Mouse (Mus musculus): ENCODE results near the gene Camk1d. TPM values are rescaled to one million over a fixed set of nuclear protein-coding genes. Genes with fewer than 3 reads are reported as not detected.
"Not testable (repeated sequence)": the region's sequence is repeated elsewhere in the genome, so short reads cannot be mapped to it uniquely, and the experiment has no call there.

The Camk1d gene
- polyA plus RNA-seq, 1 experiment from 2014 or later, result 3.1 TPM

DNA sequence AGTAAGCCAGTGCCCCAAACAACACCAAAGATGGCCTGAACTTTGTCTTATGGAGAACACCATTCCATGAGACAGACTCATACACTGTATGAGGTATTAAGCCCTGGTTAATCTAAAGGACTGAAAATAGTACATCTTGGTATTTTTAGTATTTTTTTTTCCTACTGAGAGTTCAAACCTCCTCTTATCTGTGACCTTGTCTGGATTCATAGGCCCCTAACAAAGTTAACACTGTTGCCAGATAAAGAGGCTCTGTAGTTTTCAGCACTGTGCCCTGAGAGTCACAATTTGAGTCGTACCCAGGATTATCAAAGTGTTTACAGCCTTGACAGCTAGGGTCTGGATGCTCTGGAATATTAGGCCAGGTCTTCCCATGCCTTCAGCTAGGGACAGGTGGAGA, 102.7 kb downstream of the Camk1d start:
- Histone ChIP-seq H3K27me3 (replicated peaks) (no peaks in the 10 kb centered on the region), H3K36me3 (no peaks in the 10 kb centered on the region), H3K27ac (ENCODE audit: poor library complexity, severe bottlenecking) (peak overlapping the region; percentile 79), H3K4me1 (replicated peaks) (peaks cover 42% of the 10 kb centered on the region), H3K4me3 (no peak overlapping the region), H3K9ac (no peak overlapping the region), H3K9me3 (replicated peaks) (no peaks in the 10 kb centered on the region), H3K4me2 (no peak overlapping the region)
- 5% methylated on average over 1 of the region's 1 CpGs for WGBS
- no peak for ATAC-seq (ENCODE audit: insufficient number of reproducible peaks, low FRiP score)

DNA sequence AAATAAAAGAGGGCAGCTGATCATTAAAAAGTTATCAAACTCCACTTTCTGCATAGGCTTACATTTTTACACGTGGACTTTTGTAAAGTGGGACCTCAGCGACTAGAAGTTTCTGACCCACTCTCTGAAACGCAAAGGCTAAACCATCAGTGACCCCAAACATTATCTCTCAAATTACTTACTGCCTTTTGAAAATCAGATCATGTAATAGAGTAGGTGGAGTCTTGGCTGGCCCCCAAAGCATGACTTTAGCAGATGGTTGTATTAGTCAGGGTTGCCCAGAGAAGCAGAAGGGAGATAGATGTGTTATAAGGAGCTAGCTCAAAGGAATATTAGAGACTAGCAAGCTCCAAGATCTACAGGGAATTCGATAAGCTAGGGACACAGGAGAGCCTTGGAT, 103.8 kb downstream of the Camk1d start:
- no peak overlapping the region for H3K9ac ChIP-seq
- no peak overlapping the region for H3K4me2 ChIP-seq
- no peak overlapping the region for H3K27ac ChIP-seq (ENCODE audit: poor library complexity, severe bottlenecking)
- no peaks in the 10 kb centered on the region for H3K27me3 ChIP-seq (replicated peaks)
- peaks cover 49% of the 10 kb centered on the region for H3K4me1 ChIP-seq (replicated peaks)
- 81% methylated on average over 4 of the region's 4 CpGs for WGBS
- no peaks in the 10 kb centered on the region for H3K36me3 ChIP-seq
- H3K9me3 ChIP-seq (replicated peaks), result no peaks in the 10 kb centered on the region
- ATAC-seq (ENCODE audit: insufficient number of reproducible peaks, low FRiP score), result no peak
- H3K4me3 ChIP-seq, result no peak overlapping the region

DNA sequence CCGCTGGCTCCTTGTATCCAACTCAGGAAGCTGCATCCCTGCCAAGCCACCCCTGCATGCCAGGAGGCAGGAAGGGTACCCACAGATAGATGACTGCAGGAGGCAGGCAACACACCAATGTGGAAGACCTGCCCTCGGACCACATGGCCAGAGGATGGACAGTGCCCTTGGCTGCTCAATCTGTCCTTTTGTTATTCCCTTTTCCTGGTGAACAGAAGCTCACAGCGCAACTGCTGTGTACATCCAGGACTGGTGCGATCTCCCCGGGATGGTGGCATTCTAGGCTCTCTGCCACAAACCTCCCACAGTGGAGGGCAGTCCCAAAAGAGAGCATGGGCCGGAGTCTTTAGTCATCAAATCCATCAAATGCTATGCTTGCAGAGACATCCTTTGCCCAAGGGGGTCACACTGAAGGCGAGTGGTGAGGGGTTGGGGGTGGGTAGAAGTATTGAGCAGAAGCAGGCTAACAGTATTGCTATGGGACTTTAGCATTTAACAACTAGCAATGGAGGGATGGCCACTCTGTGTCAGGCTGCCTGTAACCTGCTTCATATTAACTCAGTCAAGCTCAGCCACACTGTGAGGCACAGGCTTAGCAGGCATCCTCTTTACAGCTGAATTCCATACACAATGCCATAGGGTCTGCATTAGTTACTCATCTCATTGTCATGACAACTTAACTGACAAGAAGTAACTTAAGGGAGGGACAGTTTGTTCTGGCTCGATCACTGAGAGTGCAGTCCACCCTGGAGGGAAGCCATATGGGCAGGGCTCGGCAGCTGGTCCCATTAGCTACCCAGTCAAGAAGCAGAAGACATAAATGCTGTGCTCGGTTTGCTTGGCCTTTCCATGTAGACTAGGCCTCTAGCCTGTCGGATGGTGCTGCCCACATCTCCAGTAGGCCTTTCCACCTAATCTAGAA, 106.1 kb downstream of the Camk1d start:
- WGBS, result 80% methylated on average over 11 of the region's 11 CpGs
- Histone ChIP-seq H3K36me3 (no peaks in the 10 kb centered on the region), H3K27ac (ENCODE audit: poor library complexity, severe bottlenecking) (no peak overlapping the region), H3K9me3 (replicated peaks) (no peaks in the 10 kb centered on the region), H3K4me1 (replicated peaks) (peaks cover 31% of the 10 kb centered on the region), H3K9ac (no peak overlapping the region), H3K4me3 (no peak overlapping the region), H3K4me2 (no peak overlapping the region), H3K27me3 (replicated peaks) (no peaks in the 10 kb centered on the region)
- ATAC-seq (ENCODE audit: insufficient number of reproducible peaks, low FRiP score), result no peak

DNA sequence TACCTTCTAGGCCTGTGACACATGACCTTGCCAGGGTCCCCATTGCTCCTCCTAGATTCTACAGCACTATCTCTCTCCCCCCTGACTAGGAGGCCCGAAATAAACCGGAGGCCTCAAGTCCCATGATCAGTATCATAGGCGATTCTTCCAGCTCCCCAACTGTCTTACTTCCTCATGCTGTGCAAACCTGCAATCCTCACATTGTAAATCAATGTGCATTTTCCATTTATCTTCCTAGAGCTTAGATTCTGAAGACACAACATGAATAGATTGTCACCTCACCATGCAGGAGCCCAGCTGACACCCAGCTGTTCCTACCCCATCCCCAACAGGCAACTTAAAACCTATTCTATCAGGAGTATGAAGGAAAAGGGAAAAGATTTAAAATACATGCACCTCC, 108.5 kb downstream of the Camk1d start:
- Histone ChIP-seq H3K4me2 (no peak overlapping the region), H3K27ac (ENCODE audit: poor library complexity, severe bottlenecking) (no peak overlapping the region), H3K4me3 (no peak overlapping the region), H3K4me1 (replicated peaks) (peaks cover 21% of the 10 kb centered on the region), H3K9me3 (replicated peaks) (no peaks in the 10 kb centered on the region), H3K27me3 (replicated peaks) (no peaks in the 10 kb centered on the region), H3K9ac (no peak overlapping the region), H3K36me3 (no peaks in the 10 kb centered on the region)
- WGBS, result 51% methylated on average over 3 of the region's 3 CpGs
- ATAC-seq (ENCODE audit: insufficient number of reproducible peaks, low FRiP score), result no peak

DNA sequence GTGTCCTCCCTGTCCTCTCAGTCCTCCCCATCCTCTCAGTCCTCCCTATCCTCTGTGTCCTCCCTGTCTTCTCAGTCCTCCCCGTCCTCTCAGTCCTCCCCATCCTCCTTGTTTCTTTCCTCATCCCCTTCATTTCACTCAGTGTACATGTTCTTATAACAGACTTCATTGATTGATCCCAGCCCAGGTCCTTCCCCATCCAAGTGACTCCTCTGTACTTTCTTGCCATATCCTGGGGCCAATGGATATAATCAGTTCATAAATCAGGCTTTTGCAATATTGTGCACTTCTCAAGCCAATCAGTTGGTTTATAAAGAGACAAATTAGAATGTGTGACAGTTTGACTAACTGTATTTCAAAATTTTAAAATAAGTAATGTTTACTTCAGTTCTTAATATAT, 112.3 kb downstream of the Camk1d start:
- Histone ChIP-seq H3K4me2 (no peak overlapping the region), H3K9ac (no peak overlapping the region), H3K36me3 (no peaks in the 10 kb centered on the region), H3K27me3 (replicated peaks) (no peaks in the 10 kb centered on the region), H3K9me3 (replicated peaks) (no peaks in the 10 kb centered on the region), H3K4me1 (replicated peaks) (peaks cover 33% of the 10 kb centered on the region), H3K4me3 (no peak overlapping the region), H3K27ac (ENCODE audit: poor library complexity, severe bottlenecking) (no peak overlapping the region)
- no peak for ATAC-seq (ENCODE audit: insufficient number of reproducible peaks, low FRiP score)
- WGBS, result 83% methylated on average over 1 of the region's 1 CpGs

DNA sequence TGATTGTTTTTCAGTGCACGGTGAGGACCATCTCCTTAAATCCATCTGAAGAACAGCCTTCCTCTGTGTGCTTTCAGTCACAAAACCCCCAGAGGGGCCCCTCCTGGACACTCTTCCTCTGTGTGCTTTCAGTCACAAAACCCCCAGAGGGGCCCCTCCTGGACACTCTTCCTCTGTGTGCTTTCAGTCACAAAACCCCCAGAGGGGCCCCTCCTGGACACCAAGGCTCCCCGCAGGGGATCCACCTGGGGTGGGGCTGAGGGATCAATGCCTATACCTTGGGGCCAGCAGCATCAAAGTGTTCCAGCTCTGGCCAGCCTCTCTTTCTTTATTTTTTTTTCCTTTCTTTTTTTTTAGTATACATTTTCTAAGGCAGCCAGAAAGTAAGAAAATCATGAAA, 113.1 kb downstream of the Camk1d start:
- H3K36me3 ChIP-seq; H3K27ac ChIP-seq (ENCODE audit: poor library complexity, severe bottlenecking); H3K4me2 ChIP-seq; H3K27me3 ChIP-seq (replicated peaks); H3K4me3 ChIP-seq; H3K9ac ChIP-seq; H3K9me3 ChIP-seq (replicated peaks): not testable (repeated sequence)
- 9% methylated on average over 2 of the region's 2 CpGs for WGBS
- peak; percentile 69 for ATAC-seq (ENCODE audit: insufficient number of reproducible peaks, low FRiP score)
- H3K4me1 ChIP-seq (replicated peaks), result peaks cover 33% of the 10 kb centered on the region

DNA sequence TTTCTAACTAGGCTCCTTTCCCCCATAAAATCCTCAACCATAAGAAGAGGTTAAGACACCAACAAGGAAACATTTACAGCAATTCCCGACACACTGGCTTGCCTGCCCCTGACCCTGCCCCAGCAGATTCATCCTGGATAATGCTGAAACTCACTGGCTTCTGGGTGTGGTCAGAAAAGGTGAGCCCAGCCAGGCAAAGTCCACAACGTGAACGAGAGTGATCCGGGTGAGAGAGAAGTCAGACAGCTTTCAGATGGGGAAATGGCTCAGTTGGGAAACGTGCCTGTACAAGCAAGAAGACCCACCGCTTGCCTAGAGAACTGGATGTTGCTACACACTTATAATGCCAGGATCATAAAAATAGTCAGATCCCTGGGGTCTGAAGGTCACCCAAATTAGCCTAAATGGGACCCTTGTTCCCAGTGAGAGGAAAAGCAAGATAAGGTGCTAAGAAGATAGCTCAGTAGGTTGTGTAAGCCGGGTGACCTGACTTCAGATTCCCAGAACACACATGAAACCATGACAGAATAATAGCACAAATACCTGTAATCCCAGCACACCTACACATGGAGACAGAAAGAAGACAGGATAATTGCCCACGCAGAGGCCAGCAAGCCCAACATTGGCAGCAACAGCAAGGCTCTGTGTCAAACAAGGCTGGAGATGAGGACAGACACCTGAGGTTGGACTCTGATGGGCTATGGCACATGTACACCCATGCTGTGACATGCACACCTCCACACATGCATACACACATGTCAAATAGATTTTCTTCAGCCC, 113.9 kb downstream of the Camk1d start:
- 54% methylated on average over 8 of the region's 8 CpGs for WGBS
- H3K4me1 ChIP-seq (replicated peaks), result peaks cover 25% of the 10 kb centered on the region
- no peak overlapping the region for H3K4me2 ChIP-seq
- no peak overlapping the region for H3K27ac ChIP-seq (ENCODE audit: poor library complexity, severe bottlenecking)
- ATAC-seq (ENCODE audit: insufficient number of reproducible peaks, low FRiP score), result no peak
- no peak overlapping the region for H3K4me3 ChIP-seq
- no peak overlapping the region for H3K9ac ChIP-seq
- H3K36me3 ChIP-seq, result no peaks in the 10 kb centered on the region
- no peaks in the 10 kb centered on the region for H3K27me3 ChIP-seq (replicated peaks)
- no peaks in the 10 kb centered on the region for H3K9me3 ChIP-seq (replicated peaks)

DNA sequence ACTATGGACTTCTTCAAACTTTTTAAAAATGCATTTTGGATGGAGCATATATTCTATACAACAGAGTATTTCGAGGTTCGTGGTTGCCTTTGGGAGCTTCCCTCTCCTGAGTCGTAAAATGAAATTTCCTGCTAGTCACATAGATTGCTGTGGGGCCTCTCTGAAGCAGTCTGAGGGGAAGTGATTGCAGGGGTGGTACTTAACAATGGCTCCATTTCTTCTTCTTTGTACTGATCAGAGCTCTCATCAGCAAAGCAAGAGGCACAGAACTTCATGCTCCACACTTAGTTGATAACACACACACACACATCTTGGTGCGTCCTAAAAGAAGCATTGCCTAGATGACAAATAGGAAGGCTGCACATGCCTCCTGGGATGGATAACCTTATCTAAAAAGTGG, 114.6 kb downstream of the Camk1d start:
- H3K9ac ChIP-seq, result no peak overlapping the region
- H3K27me3 ChIP-seq (replicated peaks), result no peaks in the 10 kb centered on the region
- H3K4me2 ChIP-seq, result no peak overlapping the region
- ATAC-seq (ENCODE audit: insufficient number of reproducible peaks, low FRiP score), result no peak
- no peak overlapping the region for H3K4me3 ChIP-seq
- H3K27ac ChIP-seq (ENCODE audit: poor library complexity, severe bottlenecking), result no peak overlapping the region
- peaks cover 23% of the 10 kb centered on the region for H3K4me1 ChIP-seq (replicated peaks)
- H3K36me3 ChIP-seq, result no peaks in the 10 kb centered on the region
- H3K9me3 ChIP-seq (replicated peaks), result no peaks in the 10 kb centered on the region
- WGBS, result 49% methylated on average over 4 of the region's 4 CpGs

DNA sequence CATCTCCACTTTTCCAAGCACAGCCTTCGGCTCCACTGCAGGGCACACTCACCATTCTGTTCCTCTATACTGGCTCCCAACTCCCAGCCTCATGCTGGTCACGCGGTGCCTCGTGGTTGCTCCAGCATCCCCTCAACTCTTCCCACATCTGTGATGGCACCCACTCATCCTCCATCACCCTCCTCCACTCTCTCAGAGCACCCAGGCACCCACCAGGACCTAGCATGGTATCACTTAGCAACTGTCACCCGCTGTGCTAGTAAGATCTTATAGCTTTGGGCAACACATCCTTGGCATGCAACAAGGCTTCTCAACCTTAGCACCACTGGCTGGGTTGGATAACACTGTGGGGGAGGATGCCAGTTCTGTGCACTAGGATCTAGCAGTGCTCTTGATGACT, 115.8 kb downstream of the Camk1d start:
- Histone ChIP-seq H3K4me3 (no peak overlapping the region), H3K27ac (ENCODE audit: poor library complexity, severe bottlenecking) (no peak overlapping the region), H3K9me3 (replicated peaks) (no peaks in the 10 kb centered on the region), H3K4me1 (replicated peaks) (peaks cover 23% of the 10 kb centered on the region), H3K9ac (no peak overlapping the region), H3K36me3 (no peaks in the 10 kb centered on the region), H3K27me3 (replicated peaks) (no peaks in the 10 kb centered on the region), H3K4me2 (no peak overlapping the region)
- WGBS, result 83% methylated on average over 5 of the region's 5 CpGs
- no peak for ATAC-seq (ENCODE audit: insufficient number of reproducible peaks, low FRiP score)

DNA sequence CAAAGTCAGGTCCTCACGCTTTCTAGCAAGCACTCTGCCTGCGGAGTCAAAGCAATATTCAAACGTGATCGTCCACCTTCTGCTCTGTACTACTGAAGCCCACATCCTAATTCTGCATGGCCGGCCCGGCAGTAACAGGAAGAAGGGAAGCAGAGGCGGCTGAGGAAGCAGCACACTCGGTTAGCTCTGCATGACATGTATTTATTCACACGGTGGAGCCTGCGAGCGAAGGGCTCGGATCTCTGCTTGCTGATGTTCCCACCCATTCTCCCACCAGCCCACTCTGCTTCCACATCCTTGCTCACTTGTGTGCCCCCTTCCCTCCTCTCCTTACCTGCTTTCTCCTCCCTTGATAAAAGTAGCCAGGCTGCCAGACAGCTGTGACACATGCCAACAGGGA, 117.4 kb downstream of the Camk1d start:
- no peaks in the 10 kb centered on the region for H3K27me3 ChIP-seq (replicated peaks)
- H3K9ac ChIP-seq, result no peak overlapping the region
- WGBS, result 28% methylated on average over 12 of the region's 12 CpGs
- peaks cover 30% of the 10 kb centered on the region for H3K4me1 ChIP-seq (replicated peaks)
- H3K9me3 ChIP-seq (replicated peaks), result no peaks in the 10 kb centered on the region
- H3K36me3 ChIP-seq, result no peaks in the 10 kb centered on the region
- H3K4me3 ChIP-seq, result no peak overlapping the region
- no peak for ATAC-seq (ENCODE audit: insufficient number of reproducible peaks, low FRiP score)
- H3K4me2 ChIP-seq, result no peak overlapping the region
- no peak overlapping the region for H3K27ac ChIP-seq (ENCODE audit: poor library complexity, severe bottlenecking)

DNA sequence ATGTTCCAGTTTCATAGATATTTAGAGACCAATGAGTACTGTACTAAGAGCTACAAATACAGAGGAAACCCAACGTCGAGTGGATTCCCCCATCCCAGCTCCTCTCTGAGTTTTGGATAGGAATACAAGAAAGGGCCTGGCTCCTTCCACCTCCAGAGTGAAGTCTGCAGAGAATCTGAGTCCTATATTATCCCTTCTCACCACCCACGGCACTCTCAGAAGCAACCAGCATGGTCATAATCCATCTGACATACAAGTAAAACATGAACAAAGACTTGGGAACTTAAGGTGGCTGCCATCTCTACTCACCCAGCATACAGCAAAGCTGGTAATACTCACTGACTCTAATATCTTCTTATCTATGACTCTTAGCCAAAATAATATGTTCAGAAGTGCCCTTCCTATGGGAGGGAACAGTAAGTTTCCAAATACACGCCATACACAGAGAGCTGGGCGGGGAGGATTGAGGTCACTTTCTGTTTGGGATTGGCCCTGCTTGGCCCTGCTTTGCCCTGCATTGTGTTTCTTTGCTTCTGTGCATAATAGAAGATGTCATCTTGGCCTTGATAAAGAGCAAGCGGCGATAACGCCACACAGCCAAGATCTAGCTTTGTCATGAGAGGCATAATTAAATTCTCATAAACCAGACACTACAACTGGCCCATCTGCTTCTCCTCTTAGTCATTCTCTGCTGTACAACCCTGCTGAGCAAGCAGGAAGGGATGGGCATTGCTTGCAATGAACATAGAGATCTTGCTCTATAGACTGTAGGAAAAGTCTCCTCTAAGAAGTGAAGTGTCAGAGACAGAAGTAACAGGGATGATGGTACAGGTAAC, 118.7 kb downstream of the Camk1d start:
- Histone ChIP-seq H3K4me3 (no peak overlapping the region), H3K27me3 (replicated peaks) (no peaks in the 10 kb centered on the region), H3K27ac (ENCODE audit: poor library complexity, severe bottlenecking) (no peak overlapping the region), H3K9ac (no peak overlapping the region), H3K4me1 (replicated peaks) (peaks cover 17% of the 10 kb centered on the region), H3K36me3 (no peaks in the 10 kb centered on the region), H3K4me2 (no peak overlapping the region), H3K9me3 (replicated peaks) (no peaks in the 10 kb centered on the region)
- WGBS, result 84% methylated on average over 8 of the region's 8 CpGs
- no peak for ATAC-seq (ENCODE audit: insufficient number of reproducible peaks, low FRiP score)

All from heart, embryonic 12.5 days (tissue).